Mouse (Mus musculus) kidney, adult 8-10 months (tissue): ENCODE results near the gene Dennd4c.

Experiments used
- DNase-seq, 2 experiments: peaks; one replicate each; pipeline ENCODE4 v3.0.0; 2022

Gene Dennd4c

GRCm38 (mm10) chr4:86748336-86749291, at the start of gene Dennd4c:
TSS of gene Dennd4c (plus strand) at chr4:86748555.
- peak; percentile 94 to 97 for DNase-seq

DNA sequence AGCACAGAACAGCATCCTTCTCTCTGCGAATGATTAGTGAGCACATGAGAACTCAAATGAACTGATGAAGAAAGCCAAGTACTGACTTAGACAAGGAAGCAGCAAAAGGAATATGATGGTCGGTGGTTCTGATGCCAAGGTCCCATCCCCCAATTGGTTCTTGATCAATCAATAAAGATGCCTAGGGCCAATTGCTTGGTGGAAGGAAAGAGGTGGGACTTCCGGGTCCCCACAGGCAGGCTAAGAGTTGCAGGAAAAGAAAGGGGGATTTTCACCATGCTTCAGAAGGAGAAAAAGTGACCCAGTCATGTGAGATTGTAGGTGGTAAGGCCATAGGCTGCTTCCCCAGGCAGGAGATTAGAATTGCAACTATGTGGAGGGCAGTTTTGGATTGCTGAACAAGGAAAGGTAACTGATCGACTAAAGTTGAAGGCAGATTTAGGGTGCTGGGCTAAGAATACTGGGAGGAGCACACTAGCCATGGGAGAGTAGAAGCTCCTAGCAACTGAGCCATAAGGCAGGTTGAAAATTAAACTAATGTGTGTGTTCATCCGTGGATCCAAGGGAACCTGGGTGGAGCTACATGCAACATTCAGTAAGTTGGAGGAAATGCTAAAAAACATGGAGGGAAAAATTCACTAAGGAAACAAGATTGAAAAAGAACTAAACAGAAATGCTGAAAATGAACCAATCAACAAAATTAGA, 49.0 kb upstream of the Dennd4c start:
- DNase-seq: no peak

DNA sequence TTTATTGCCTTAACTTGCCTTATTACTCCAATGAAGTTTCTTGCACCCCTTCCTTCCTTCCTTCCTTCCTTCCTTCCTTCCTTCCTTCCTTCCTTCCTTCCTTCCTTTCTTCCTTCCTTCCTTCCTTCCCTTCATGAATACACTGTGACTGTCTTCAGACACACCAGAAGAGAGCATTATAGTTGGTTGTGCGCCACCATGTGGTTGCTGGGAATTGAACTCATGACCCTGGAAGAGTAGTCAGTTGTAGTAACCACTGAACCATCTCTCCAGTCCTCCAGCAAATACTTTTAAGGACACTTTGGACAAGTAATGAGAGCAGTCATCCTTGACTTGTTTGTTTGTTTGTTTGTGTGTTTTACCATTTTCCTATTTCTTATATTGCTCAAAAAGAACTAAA, 39.6 kb upstream of the Dennd4c start:
- DNase-seq: no peak

- DNase-seq: no peak
Observed at GRCm38 (mm10) chr4:86710034-86710650, 38.2 kb upstream of the Dennd4c start.

- no peak for DNase-seq
Observed at GRCm38 (mm10) chr4:86710666-86711215, 37.6 kb upstream of the Dennd4c start.

GRCm38 (mm10) chr4:86712751-86713195, 35.6 kb upstream of the Dennd4c start:
- DNase-seq: no peak

DNA sequence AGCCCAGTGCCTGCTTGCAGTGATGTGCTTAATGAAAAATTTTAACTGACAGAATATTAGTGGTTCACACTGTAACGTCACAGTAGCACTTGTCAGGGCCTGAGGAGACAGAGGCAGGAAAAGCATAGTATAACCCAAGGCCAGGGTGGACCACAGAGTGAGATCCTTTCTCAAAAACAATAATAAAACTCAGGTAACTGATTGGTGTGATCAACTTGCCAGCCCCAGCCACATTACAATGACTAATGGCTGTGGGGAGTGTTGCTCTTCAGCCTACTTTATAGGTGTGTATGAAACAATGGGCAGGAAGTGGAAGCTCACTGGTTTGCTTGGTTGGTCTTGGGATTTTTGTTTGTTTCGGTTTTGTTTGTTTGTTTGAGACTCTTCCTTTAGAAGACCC, 34.8 kb upstream of the Dennd4c start:
- no peak for DNase-seq

- DNase-seq: no peak
Observed at GRCm38 (mm10) chr4:86715341-86715740, 33.0 kb upstream of the Dennd4c start.

DNA sequence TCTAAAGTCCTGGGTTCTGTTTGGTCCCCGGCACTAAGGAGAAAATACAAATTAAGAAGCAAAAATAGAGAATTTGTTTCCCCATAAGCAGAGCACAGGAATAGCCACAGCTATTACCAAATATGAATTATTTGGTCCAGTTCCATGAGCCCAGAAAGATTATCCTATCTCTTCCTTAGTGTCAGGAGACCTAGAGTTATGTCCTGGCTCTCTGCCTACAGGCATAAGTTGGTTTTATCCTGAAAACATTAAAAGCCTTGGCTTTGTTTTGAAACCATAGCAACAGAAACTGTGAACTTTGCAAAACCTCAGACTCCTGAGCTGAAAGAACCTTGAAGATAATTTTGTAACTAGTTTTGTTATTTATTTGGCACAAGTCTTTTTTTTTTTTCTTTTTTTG, 31.2 kb upstream of the Dennd4c start:
- DNase-seq: no peak

DNA sequence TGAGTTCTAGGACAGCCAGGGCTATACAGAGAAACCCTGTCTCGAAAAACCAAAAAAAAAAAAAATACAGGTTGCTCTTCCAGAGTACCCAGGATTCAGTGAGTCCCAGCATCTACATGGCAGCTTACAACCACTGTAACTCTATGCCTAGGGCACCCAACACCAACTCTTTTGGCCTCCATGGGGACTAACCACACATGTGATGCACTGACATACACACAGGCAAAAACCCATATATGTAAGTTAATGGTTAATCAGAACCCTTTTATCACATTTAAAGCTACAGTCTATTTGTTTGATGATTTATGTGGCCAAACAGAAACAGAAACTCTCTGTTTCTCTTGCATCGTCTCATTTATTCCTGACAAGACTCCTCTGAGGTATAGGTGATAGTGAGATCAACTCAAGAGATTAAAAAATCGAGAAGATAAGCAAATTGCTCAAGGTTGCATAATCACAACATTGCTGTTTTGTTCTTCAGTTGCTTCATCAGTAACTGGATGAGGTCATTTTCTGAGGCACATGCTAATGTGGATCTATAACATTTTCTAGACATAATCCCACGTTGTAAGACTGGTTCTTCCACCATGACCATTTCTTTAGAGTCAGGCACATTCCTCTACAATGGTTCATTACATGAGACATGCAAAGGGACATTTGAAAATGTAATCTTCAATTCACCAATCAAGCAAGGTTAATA, 29.3 kb upstream of the Dennd4c start:
- DNase-seq: no peak

GRCm38 (mm10) chr4:86721856-86722358, 26.4 kb upstream of the Dennd4c start:
- no peak for DNase-seq

- no peak for DNase-seq
Observed at GRCm38 (mm10) chr4:86725175-86725574, 23.2 kb upstream of the Dennd4c start.

GRCm38 (mm10) chr4:86726141-86726540, 22.2 kb upstream of the Dennd4c start:
- no peak for DNase-seq

- no peak for DNase-seq
Observed at GRCm38 (mm10) chr4:86729829-86730228, 18.5 kb upstream of the Dennd4c start.

GRCm38 (mm10) chr4:86734088-86734841, 14.1 kb upstream of the Dennd4c start:
- no peak for DNase-seq

DNA sequence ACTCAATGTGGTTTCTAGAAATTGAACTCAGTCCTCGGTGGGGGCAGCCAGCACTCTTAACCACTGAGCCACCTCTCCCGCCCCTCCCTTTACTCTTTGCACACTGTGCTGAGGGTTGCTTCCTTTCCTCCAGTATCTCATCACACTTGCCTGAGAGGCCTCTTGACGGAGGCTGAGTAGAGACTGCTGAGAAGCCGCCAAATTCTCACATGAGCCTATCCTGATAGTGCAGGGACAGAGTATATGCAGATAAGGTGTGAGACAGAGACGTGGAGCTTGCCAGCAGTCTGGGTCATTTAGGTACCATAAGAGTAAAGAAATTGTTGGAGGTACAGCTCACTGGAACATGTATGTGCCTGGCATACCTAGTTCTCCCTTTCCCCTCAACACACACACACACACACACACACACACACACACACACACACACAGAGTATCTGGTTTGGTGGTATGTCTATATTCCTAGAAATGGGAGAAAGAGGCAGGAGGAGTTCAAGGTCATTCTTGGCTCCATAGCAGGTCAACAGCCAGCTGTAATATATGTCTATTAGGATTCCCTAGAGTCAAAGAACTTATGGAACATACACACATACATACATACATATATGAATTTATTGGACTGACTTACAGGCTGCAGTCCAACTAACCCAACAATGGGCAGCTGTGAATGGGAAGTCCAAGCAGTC, 8.9 kb upstream of the Dennd4c start:
- no peak for DNase-seq

DNA sequence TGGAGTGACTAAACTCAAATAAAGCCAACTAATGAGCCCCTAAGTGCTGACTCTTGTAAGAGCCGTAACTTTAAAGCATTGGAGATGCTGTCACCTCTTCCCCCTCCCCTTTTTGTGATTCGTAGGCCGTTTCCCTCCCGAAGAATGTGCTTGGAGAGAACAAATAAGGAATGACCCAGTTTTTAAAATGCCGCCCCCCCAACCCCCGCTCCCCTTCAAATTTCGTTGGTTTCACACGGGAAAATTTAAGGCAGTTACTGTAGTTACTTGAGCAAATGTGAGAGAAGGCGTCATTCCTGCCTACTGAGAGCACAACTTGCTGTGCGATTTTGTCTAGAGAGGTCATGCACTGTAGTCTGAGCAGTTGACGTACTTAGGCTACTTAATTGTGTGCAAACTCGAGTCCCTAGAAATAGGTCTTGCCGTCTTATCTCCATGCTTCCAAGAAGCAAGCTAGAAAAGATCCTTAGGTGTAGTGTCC, 1.0 kb downstream of the Dennd4c start:
- no peak for DNase-seq

GRCm38 (mm10) chr4:86750346-86750945, 2.1 kb downstream of the Dennd4c start:
- no peak for DNase-seq

- DNase-seq: no peak
Observed at GRCm38 (mm10) chr4:86764307-86764706, 16.0 kb downstream of the Dennd4c start.

GRCm38 (mm10) chr4:86777587-86777986, 29.2 kb downstream of the Dennd4c start:
- no peak for DNase-seq
